Mouse (Mus musculus) neural tube, embryonic 11.5 days (tissue): ENCODE data around the gene Prr14. TPM values are rescaled to one million over a fixed set of nuclear protein-coding genes. Genes with fewer than 3 reads are reported as not detected.

Experiments
- ATAC-seq: fragments of 200-750 bp; cut with Nextera tagmentation; 2 replicates; pipeline ENCODE4 v1.8.0; 2017; ENCODE audit warnings: moderate number of reproducible peaks, mild to moderate bottlenecking, moderate TSS enrichment, moderate library complexity; ENCODE audit not compliant: insufficient read depth, low FRiP score, low TSS enrichment
- DNase-seq: peaks from one replicate; pipeline ENCODE4 v3.0.0-alpha.2; 2015; ENCODE audit warnings: low spot score
- H3K27ac ChIP-seq: fragments of 300-500 bp; sonication (generic); 2 replicates; pipeline ENCODE4 v1.5.1; 2014; ENCODE audit warnings: low read depth, mild to moderate bottlenecking, low read length
- H3K27me3 ChIP-seq: fragments of 300-500 bp; sonication (generic); 2 replicates; pipeline ENCODE4 v1.6.1; 2014; ENCODE audit warnings: mild to moderate bottlenecking, low read length, mixed read lengths; ENCODE audit not compliant: control insufficient read depth, insufficient read depth
- H3K36me3 ChIP-seq: fragments of 300-500 bp; sonication (generic); 2 replicates; pipeline ENCODE4 v1.6.1; 2014; ENCODE audit warnings: mild to moderate bottlenecking, low read length, moderate library complexity, mixed read lengths; ENCODE audit not compliant: control insufficient read depth, insufficient read depth
- H3K4me1 ChIP-seq: fragments of 300-500 bp; sonication (generic); 2 replicates; pipeline ENCODE4 v1.6.1; 2014; ENCODE audit warnings: low read length, mixed read lengths; ENCODE audit not compliant: control insufficient read depth, insufficient read depth
- H3K4me2 ChIP-seq: fragments of 300-500 bp; sonication (generic); 2 replicates; pipeline ENCODE4 v1.6.1; 2014; ENCODE audit warnings: low read depth, mild to moderate bottlenecking, moderate library complexity
- H3K4me3 ChIP-seq: fragments of 300-500 bp; sonication (generic); 2 replicates; pipeline ENCODE4 v1.5.1; 2014; ENCODE audit warnings: low read depth, low read length
- H3K9ac ChIP-seq: fragments of 300-500 bp; sonication (generic); 2 replicates; pipeline ENCODE4 v1.6.1; 2014; ENCODE audit warnings: mild to moderate bottlenecking, low read length
- H3K9me3 ChIP-seq: fragments of 300-500 bp; sonication (generic); 2 replicates; pipeline ENCODE4 v1.6.1; 2016; ENCODE audit warnings: low read length; ENCODE audit not compliant: control insufficient read depth
- WGBS: fragments of 180-500 bp; shearing (Covaris S2); extraction: QIAGEN DNeasy Blood & Tissue Kit; methylation state at CpG from one replicate; pipeline ENCODE4 v1.1.7; 2014; 5-methylcytosine and 5-hydroxymethylcytosine counted together
- polyA plus RNA-seq: library from polyadenylated mRNA; unstranded; fragments of >200 nt; fragmentation: Nextera tagmentation; extraction: Ambion mirVana; gene quantifications from 2 replicates; pipeline ENCODE4 v1.2.1, GENCODE M21; 2014

Gene Prr14
- polyA plus RNA-seq, 1 experiment from 2014 or later = 71.8 TPM

DNA sequence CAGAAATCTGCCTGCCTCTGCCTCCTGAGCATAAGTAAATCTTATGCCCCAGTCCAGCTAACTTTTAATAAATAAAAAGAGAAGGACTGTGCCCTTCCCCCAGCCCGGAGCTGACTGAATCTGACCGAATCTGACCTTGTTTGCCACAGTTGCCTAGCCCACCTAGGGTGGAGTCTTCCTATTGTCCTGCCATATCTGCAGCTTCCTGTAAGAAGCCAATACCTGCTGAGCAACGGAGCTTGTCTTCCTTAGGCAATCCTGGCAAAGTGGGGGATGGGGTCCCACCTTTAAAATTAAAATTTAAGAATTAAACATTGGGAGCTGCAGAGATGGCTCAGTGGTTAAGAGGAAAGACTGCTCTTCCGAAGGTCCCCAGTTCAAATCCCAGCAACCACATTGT lies 7.2 kb downstream of the Prr14 start:
- H3K36me3 ChIP-seq = peaks cover 5% of the 10 kb centered on the region; the same call in 1 of the 2 replicates
- no peak overlapping the region for H3K4me3 ChIP-seq
- H3K4me2 ChIP-seq = no peak overlapping the region
- ATAC-seq (no peak), DNase-seq (no peak)
- no peaks in the 10 kb centered on the region; the same call in 1 of the 2 replicates for H3K4me1 ChIP-seq
- no peaks in the 10 kb centered on the region for H3K9me3 ChIP-seq
- no peak overlapping the region for H3K9ac ChIP-seq
- WGBS = 94% methylated on average over 4 of the region's 4 CpGs
- no peaks in the 10 kb centered on the region for H3K27me3 ChIP-seq
- H3K27ac ChIP-seq = no peak overlapping the region

DNA sequence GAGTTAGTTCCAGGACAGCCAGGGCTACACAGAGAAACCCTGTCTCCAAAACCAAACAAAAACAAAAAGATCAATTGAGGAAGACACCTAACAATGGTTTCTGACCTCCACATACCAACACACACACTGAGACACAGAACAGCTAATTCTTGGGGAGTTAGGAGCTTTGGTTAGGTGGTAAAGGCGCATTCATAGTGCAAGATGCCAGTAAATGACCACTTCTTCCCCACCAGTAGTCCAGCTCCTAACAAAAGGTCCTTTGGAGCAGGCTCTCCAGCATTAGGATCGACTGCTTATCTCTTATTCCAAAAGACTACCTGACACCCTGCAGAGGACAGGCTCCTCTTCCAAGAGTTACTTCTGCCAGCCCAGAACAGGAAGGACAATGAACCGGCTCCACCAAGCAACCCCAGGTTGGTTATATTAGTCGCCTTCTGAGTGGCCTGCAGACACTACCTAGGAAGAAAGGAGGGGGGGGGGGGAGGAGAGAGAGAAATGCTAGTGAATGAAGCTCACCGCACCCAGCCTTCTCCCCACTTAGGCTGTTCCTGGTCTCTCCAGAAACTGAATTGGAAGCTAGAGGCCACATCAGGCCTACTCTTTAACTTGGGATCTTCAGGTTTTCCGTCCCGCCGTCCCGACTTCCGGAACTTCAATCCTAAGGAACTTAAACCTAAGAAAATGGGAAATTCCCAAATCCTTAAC lies 10.8 kb downstream of the Prr14 start:
- ATAC-seq (peak; percentile 18; the same call in 1 of the 2 replicates), DNase-seq (peak; percentile 54)
- H3K9ac ChIP-seq = peak overlapping the region; percentile 89
- peaks cover 12% of the 10 kb centered on the region for H3K36me3 ChIP-seq
- WGBS = 11% methylated on average over 10 of the region's 10 CpGs
- H3K4me1 ChIP-seq = peaks cover 7% of the 10 kb centered on the region
- H3K4me3 ChIP-seq = peak overlapping the region; percentile 87
- peak overlapping the region; percentile 76 for H3K4me2 ChIP-seq
- H3K27me3 ChIP-seq = no peaks in the 10 kb centered on the region
- no peaks in the 10 kb centered on the region for H3K9me3 ChIP-seq
- peak overlapping the region; percentile 96 for H3K27ac ChIP-seq

GRCm38 (mm10) chr7:127470743-127471645 lies 11.6 kb downstream of the Prr14 start:
- Histone ChIP-seq H3K4me1 (peaks cover 7% of the 10 kb centered on the region), H3K9me3 (no peaks in the 10 kb centered on the region), H3K9ac (peak overlapping the region; percentile 89), H3K4me2 (peak overlapping the region; percentile 76), H3K27me3 (no peaks in the 10 kb centered on the region), H3K4me3 (peak overlapping the region; percentile 87), H3K27ac (peak overlapping the region; percentile 96), H3K36me3 (peaks cover 20% of the 10 kb centered on the region)
- DNase-seq (peak; percentile 92), ATAC-seq (peak; percentile 90)
- WGBS = under 1% methylated on average over 45 of the region's 46 CpGs

GRCm38 (mm10) chr7:127471646-127472010 lies 12.2 kb downstream of the Prr14 start:
- peaks cover 19% of the 10 kb centered on the region for H3K36me3 ChIP-seq

DNA sequence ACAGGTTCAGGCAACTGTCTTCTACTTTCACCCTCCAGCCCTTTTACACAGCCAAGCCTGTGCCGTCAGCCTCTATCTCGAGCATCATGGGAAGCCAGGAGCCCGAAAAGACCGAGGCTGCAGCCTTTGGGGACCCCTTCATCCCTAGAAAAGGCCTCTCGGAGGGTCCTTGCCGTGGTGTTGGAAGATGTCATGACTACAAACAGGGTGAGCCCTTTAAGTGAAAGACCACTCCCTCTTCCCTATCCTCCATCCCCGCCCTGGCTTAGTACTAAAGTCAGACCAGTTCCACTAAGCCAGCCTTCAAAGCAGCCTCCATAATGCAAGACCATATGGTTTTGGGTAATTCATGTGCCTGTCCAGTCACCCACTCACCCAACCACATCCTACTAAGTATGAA lies 12.6 kb downstream of the Prr14 start:
- Histone ChIP-seq H3K27me3 (no peaks in the 10 kb centered on the region), H3K4me1 (peaks cover 7% of the 10 kb centered on the region), H3K27ac (peak overlapping the region; percentile 96), H3K9ac (peak overlapping the region; percentile 89), H3K9me3 (no peaks in the 10 kb centered on the region), H3K4me3 (peak overlapping the region; percentile 87), H3K36me3 (peaks cover 18% of the 10 kb centered on the region), H3K4me2 (peak overlapping the region; percentile 76)
- DNase-seq = peak; percentile 17
- 0% methylated on average over 7 of the region's 7 CpGs for WGBS
- ATAC-seq = no peak

More at GRCm38 (mm10) chr7:127471646-127472010, 12.2 kb downstream of the Prr14 start:
- peak overlapping the region; percentile 87 for H3K4me3 ChIP-seq
- H3K4me1 ChIP-seq = peaks cover 7% of the 10 kb centered on the region
- H3K4me2 ChIP-seq = peak overlapping the region; percentile 76
- H3K27ac ChIP-seq = peak overlapping the region; percentile 96
- under 1% methylated on average over 25 of the region's 25 CpGs for WGBS
- DNase-seq (no peak), ATAC-seq (peak; percentile 24; the same call in 1 of the 2 replicates)
- H3K9ac ChIP-seq = peak overlapping the region; percentile 89
- no peaks in the 10 kb centered on the region for H3K27me3 ChIP-seq
- H3K9me3 ChIP-seq = no peaks in the 10 kb centered on the region

- H3K4me3 ChIP-seq = no peak overlapping the region
- 88% methylated on average over 5 of the region's 5 CpGs for WGBS
- no peaks in the 10 kb centered on the region for H3K9me3 ChIP-seq
- ATAC-seq (no peak), DNase-seq (peak; percentile 13)
- H3K27me3 ChIP-seq = no peaks in the 10 kb centered on the region
- no peak overlapping the region for H3K9ac ChIP-seq
- H3K27ac ChIP-seq = no peak overlapping the region
- peaks cover 18% of the 10 kb centered on the region for H3K36me3 ChIP-seq
- H3K4me2 ChIP-seq = no peak overlapping the region
- H3K4me1 ChIP-seq = peaks cover 7% of the 10 kb centered on the region
Measured at GRCm38 (mm10) chr7:127473705-127474104, 14.3 kb downstream of the Prr14 start.

- 86% methylated on average over 6 of the region's 6 CpGs for WGBS
- H3K4me3 ChIP-seq = no peak overlapping the region
- peaks cover 16% of the 10 kb centered on the region for H3K36me3 ChIP-seq
- DNase-seq (no peak), ATAC-seq (no peak)
- H3K9me3 ChIP-seq = no peaks in the 10 kb centered on the region
- no peak overlapping the region for H3K4me2 ChIP-seq
- no peaks in the 10 kb centered on the region for H3K27me3 ChIP-seq
- no peak overlapping the region for H3K9ac ChIP-seq
- peaks cover 8% of the 10 kb centered on the region for H3K4me1 ChIP-seq
- no peak overlapping the region for H3K27ac ChIP-seq
Measured at GRCm38 (mm10) chr7:127474378-127475070, 15.1 kb downstream of the Prr14 start.

DNA sequence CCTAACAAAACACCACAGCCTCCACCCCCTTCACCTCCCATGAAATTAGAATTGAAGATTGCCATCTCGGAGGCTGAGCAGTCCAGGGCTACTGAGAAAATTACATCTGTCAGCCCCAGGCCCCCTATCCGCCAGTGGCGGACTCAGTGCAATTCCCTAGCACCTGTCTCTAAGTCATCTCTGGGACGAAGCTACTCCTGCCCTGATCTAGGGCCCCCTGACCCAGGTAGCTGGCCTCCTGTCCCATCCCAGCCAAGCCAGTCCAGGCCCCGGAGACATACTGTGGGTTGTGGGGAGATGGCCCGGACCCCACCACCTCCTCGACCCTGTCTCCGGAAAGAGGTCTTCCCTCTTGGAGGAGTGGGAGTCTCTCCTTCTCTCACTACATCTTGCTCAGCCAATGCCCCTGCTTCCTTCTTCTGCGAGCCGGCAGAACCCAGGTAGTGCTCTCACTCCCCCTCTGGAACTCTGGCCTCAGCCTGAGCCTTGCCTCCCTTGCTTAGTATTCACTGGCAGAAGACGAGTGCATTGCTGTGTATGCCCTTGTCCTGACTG lies 15.9 kb downstream of the Prr14 start:
- no peak overlapping the region for H3K4me3 ChIP-seq
- H3K27me3 ChIP-seq = no peaks in the 10 kb centered on the region
- H3K36me3 ChIP-seq = peaks cover 16% of the 10 kb centered on the region
- no peak overlapping the region for H3K27ac ChIP-seq
- WGBS = 93% methylated on average over 11 of the region's 11 CpGs
- ATAC-seq (no peak), DNase-seq (no peak)
- no peak overlapping the region for H3K9ac ChIP-seq
- H3K4me2 ChIP-seq = no peak overlapping the region
- no peaks in the 10 kb centered on the region for H3K9me3 ChIP-seq
- peaks cover 15% of the 10 kb centered on the region for H3K4me1 ChIP-seq
